Mouse (Mus musculus) B cell, adult 2 months (primary cell): ENCODE measurements around the gene Gba.

Experiments
- DNase-seq, 2 experiments: peaks; one replicate each; pipeline ENCODE4 v3.0.0; 2022

Gene Gba

DNA sequence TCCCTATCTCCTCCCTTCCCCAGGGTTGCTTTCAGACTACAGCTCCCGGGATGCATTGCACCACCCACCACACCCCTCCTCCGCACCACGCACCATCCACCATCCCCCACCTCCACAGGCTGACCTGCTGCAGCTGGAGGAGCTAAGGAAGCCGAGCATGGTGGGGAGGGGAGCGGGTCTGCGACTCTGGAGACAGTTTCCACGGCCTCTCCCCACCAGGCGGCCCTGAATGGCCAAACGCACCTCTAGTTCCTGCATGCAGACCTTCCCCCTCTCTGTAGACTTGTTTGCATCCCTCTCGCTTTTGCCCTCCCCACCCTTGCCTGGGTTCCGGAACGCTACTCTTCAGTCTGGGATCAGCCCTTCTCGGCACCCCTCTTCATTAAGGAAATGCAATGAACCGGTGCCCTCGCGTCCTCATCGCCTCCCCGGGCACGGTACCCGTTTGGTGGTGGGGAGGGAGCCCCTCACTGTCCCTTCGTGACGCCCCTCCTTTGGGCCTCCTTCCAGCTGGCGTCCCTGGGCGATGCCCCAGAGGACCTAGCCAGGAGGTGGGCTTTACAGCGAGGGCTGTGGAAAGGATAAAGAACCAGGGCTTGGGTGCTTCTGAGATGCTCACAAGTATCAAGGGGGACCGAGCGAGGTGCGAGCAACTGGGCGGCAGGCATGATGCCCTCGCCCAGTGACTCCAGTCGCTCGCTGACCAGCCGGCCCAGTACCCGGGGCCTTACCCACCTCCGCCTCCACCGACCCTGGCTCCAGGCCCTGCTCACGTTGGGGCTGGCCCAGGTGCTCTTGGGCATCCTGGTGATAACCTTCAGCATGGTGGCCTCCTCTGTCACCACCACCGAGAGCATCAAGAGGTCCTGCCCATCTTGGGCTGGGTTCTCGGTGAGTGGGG is 19.4 kb upstream of the Gba start, which contains the start of gene Fam189b:
Gene Fam189b, plus strand, starts transcription at position 86 of the 901 bp plus-strand sequence.
- peak in 1 of 2 experiments; percentile 27 for DNase-seq

DNA sequence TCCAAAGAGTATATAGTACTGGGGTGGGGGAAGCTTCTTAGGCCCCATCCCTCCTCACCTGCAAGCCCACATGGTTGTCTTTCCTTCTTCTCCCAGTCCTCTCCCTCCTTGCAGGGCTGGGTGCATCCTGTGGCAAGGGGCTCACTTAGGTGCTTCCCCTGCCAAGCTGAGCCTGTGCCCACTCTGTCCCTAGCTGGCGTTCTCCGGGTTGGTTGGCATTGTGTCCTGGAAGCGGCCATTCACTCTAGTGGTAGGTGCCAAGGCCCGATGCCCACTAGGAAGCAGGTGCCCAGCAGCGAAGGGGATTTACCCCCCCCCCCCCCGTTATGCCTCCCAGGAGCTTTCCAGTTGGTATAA is 18.8 kb upstream of the Gba start:
- no peak for DNase-seq

GRCm38 (mm10) chr3:89187197-89187596 is 15.5 kb upstream of the Gba start:
- DNase-seq, result peak; percentile 28 to 33

- peak; percentile 26 to 35 for DNase-seq
These were observed 14.8 kb upstream of the Gba start for GRCm38 (mm10) chr3:89187690-89188477.

DNA sequence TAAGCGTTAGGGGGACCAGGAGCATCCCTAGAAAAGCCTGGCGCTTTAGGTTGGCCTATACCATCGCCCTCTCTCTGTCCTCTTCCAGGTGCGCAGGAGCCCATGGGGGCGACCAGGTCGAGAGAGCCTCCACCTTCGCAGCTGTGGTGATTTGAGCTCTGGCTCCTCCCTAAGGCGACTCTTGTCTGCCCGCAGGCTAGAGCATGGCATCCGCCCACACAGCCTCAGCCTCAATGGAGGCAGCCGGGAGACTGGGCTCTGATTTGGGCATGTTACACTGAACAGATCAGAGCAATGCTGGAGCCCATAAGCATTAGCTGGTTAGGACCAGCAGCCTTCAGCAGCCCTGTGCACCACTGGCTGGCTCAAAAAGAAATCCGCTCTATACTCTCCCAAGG is 14.3 kb upstream of the Gba start:
- peak; percentile 29 for DNase-seq

DNA sequence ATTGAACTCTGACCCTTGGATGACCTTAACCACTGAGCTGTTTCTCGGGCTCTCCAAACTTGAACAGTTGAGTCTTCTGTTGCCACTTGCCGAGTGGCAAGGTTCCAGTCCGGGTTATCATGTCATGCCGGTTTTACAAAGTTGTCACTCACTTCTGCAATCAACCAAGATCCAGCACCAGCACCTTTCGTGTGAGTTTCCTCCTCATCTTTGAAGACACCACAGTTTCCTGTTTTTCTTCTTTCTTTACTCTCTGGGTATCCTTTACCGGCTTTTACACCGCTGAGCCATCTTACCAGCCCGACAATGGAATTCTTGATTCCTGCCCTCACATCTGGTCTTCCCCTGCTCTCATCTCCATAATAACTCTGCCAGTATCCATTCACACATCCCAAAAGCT is 12.3 kb upstream of the Gba start:
- peak in 1 of 2 experiments; percentile 27 for DNase-seq

- no peak for DNase-seq
These were observed 9.4 kb upstream of the Gba start for GRCm38 (mm10) chr3:89193351-89193750.

GRCm38 (mm10) chr3:89193853-89194252 is 8.9 kb upstream of the Gba start:
- peak; percentile 55 to 62 for DNase-seq

DNA sequence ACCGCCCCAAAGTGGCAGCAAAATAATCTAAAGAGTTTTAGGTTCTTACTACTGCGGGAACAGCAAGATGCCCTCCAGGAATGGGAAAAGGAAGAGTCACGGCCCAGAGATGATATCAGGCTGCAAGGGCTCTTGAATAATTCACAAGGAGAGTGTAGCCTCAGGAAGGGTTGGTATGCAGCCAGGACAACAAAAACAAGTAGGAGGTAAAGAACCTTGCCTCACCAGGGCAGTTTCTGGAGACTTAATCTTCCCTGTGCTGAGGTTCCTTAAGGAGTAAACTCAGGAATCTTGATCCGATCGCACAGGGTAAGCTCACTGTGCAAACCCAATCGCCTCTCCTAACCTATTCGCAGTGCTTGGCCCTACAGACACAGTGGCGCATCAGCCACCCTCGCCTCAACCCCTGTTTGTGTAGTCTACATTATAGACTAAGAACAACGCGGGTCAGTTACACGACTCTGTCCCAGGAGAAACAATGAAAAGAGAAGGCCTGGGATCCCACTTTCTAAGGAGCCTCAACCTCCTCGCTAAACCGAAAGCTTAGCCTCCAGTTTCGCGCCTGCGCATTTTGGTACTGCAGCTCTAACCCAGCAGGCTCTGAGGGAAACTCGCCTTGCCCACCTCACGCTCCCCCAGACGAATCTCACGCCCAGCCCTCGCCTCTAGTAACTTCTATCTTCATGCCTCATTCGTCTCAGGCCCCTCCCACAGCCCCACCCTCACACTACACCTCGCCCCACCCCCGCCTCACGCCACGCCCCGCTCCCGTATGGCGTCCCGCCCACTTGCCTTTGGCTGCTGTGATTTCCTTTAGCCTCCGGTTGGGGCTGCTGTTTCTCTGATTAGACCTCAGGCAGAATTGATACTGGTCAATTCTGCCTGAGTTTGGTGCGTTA is 6.5 kb upstream of the Gba start:
- peak; percentile 89 to 92 for DNase-seq

GRCm38 (mm10) chr3:89199839-89200238 is 2.9 kb upstream of the Gba start:
- DNase-seq, result no peak

DNA sequence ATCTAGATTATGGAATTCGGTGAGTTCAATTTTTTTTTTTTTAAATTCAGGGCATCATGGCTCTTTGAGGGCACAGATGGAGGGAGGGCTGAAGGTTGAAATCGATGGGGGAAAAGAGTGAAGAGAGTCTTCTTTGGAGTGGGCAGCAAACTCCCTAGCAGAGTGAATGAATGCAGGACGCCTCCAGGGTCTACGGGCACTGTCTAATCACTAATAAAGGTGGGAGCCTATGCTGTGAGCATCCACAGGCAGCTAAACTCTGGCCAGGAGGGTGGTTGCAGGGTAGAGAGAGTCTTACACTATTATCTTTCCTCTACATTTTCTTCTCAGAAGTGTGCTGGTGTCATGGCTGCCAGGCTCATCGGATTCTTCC is 400 bp downstream of the Gba start:
- no peak for DNase-seq

DNA sequence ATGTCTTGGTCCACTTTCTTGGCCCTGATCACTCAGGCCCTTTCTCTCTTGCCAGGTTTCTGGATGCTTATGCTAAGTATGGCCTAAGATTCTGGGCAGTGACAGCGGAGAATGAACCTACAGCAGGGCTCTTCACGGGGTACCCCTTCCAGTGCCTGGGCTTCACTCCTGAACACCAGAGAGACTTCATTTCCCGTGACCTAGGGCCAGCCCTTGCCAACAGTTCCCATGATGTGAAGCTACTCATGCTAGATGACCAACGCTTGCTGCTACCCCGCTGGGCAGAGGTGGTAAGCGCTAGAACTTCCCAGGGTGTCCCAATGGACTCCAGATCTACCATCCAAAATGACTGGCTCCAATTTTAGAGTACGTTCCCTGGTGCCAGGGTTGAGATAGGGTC is 3.4 kb downstream of the Gba start:
- no peak for DNase-seq

DNA sequence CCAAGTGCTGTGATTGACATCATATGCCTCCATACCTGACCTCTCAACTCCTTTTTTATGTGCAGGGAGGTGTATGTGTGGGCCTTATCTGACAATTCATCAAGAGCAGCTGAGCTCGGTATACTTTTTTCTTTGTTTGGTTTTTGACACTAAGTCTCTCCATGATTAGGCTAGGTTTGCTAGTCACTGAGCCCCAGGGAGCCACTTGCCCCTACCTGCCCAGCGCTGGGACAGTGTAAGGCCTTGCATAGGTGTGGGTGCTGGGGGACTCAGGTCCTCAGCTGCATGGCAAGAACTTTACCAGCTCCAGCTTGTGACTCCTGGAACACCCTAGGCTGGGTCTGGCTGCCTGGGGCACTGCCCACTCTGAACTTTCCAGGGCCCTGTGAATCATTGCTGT is 4.0 kb downstream of the Gba start:
- DNase-seq, result no peak

GRCm38 (mm10) chr3:89208075-89208657 is 5.4 kb downstream of the Gba start:
- DNase-seq, result no peak

DNA sequence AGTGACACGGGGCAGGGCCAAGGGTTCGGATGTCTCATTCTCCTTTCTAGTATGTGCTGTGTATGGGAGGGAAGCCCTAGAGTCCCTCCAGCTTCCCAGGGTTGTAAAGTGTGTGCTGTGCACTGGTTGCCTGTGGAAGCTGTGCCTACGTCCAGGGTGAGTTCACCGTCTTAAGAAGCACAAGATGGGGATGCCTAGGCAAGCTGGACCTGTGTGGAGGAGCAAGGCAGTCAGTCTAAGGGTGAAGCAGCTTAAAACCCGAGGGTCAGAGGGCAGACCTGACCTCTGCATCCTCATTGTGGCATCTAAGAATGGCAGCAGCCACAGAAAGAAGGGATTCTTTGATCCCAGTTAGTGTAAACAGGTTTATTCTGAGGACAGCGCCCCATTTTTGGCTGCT is 6.0 kb downstream of the Gba start:
- DNase-seq, result no peak

DNA sequence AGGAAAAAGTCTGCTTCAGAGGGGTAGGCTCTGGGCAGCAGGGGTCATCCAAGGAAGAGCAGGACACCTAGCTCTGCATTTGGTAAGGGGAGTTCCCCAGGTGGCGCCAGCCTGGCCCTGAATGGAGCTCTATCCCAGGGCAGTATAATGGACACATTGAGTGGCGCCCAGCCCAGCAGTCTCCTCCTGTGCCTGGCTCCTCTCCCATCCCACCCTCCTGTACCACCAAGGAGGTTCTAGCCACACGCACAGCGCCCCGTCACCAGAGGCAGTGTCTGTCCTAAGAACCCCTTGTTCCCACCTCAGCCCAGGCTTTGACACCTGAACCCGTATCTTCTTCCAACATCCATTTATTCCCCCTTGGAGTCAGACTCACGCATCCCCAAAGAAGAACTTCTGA is 7.0 kb downstream of the Gba start:
- DNase-seq, result no peak

DNA sequence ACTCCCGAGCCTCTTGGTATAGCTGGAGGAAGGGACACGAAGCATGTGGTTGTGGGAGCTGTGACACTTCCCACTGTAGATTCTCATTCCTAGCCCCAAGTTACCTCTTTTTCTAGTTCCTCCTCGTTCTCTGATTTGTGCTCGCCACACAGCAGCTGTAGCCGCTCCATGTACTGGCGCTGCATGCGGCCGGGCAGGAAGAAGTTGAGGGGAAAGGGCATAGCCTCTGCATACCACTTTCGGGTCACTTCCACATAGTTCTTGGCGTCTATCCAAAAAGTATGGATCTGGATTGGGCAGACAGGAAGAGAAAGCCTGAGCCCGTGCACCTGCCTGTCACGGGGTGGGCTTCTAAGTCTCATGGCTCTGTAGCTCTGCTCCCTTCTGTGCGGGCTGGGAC is 7.4 kb downstream of the Gba start:
- DNase-seq, result no peak

DNA sequence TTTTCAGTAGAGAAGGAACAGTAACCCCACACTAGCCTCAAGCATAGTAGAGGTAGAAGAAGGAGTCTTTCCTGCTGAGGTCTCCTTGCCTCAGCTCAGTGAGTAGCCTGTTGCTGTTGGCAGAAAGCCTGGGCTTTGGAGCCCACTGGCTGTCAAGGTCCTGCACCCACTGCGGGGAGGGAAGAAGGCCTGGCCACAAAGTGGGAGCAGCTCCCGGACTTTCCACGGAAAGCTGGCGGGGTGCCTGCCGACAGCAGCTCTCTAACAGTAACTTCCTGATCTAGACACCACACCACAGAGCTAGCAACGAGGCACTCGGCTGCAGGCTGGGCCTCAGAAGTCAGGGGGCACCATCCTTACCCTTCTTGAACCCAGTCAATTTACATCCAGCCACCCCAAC is 8.0 kb downstream of the Gba start:
- DNase-seq, result no peak

DNA sequence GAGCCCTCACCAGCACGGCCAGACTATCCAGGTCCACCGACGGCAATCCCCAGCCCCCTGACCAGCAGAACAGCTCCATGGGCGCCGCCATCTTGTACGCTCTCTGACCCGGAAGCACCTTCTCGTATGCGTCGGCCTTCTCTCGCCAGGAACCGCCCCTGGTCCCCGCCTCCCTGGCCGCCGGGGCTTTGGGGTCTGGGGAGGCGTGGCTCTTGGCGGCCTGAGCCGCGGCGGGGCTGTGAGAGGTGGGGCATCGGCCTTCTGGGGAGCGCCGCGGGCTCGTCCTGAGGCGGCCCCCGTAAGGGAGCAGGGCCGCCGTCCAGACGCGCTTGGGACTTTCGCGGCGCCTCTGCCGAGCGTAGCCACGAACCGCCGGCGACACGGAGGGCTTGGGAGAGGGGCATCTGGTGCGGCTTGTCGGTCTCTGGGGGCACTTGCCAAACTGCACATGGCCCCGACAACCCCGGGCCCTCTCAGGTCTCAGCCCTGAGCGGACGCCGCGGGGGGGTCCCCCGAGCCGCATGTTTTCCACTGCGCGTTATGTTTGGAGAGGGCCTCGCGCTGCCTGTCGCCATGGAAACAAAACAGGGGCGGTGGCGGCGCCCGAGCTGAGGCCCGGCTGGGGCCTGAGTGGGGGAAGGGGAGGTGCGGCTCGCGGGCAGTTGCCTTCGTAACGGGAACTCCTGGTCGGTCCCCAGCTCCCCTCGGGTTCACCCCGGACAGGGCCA is 11.2 kb downstream of the Gba start:
- peak; percentile 96 for DNase-seq

GRCm38 (mm10) chr3:89214681-89215411 is 12.1 kb downstream of the Gba start, which contains the start of gene Thbs3:
Gene Thbs3 (plus strand): TSS chr3:89215180.
- peak in 1 of 2 experiments; percentile 26 for DNase-seq

DNA sequence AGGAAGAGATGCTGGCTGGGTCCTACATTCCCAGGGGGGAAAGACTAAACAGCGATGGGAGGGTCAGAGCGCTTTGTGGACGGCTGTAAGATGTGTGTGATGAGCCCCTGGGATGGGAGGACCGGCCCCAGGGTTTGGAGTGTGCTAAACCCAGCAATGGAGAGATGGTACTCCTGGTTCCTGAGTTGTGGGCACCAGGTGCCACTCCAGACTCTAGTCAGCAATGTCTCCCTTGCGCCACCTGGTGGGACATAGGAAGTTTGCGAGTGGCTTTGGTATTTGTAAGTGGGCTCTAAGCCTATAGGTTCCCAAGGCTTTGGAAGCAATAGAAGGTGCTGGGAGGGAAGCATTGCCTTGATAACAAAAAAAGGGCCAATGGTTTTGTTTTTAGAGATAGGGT is 13.1 kb downstream of the Gba start:
- peak; percentile 90 to 92 for DNase-seq
